Mouse (Mus musculus) bone marrow macrophage, adult 2 months (primary cell): ENCODE results near the gene Fcamr. TPM values are rescaled to one million over a fixed set of nuclear protein-coding genes. Genes with fewer than 3 reads are reported as not detected.

ENCODE experiments used
- H3K27ac ChIP-seq: 2 replicates; pipeline ENCODE4 v1.5.1; 2012; ENCODE audit warnings: low read depth, low read length; ENCODE audit not compliant: insufficient read depth
- H3K4me1 ChIP-seq: 2 replicates; pipeline ENCODE4 v1.6.1; 2012; ENCODE audit warnings: low read length; ENCODE audit not compliant: control insufficient read depth, insufficient read depth
- H3K4me3 ChIP-seq: 2 replicates; pipeline ENCODE4 v1.5.1; 2012; ENCODE audit warnings: mild to moderate bottlenecking, low read length, moderate library complexity; ENCODE audit not compliant: insufficient read depth
- CTCF ChIP-seq: IDR thresholded peaks from 2 replicates; pipeline ENCODE4 v1.5.1; 2012; ENCODE audit warnings: low read depth, mild to moderate bottlenecking, low read length, moderate library complexity
- POLR2A ChIP-seq: IDR thresholded peaks from 2 replicates; pipeline ENCODE4 v1.6.1; 2012; ENCODE audit warnings: mild to moderate bottlenecking, low read depth, low read length, borderline replicate concordance
- polyA plus RNA-seq: library from polyadenylated mRNA; stranded (reverse); fragments of >200 nt; gene quantifications from 2 replicates; pipeline ENCODE4 v1.2.4, GENCODE M21; 2012; ENCODE audit not compliant: missing spikeins, insufficient read depth, insufficient read length

The Fcamr gene
- polyA plus RNA-seq, 1 experiment: not detected

DNA sequence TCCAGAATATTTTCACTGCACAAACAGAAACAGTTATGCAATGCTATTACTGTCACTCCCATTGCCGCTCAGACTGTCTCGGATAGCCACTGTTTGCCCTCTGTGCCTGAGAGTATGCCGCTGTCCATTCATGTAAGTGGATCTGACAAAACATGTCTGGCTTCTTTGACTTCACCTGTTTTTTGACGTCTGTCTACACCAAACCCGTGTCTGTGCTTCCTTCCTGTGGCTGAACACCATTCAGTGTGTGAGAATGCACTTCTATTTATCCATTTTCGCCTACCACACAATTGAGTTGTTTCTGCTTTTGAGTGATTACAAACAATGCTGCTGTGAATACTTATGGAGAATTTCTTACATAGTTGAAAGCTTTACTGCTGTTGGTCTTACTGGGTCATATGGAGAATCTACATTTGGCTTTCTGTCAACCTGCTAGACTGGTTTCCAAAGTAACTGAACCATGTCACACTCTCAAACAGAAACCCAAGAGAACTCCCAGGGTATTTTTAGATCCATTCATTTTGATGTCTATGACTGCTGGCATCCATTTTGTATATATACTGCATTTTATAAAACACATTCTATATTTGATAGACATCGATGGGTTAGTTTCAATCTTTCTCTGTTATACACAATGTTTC, 24.9 kb upstream of the Fcamr start:
- Histone ChIP-seq H3K27ac (no peak overlapping the region), H3K4me1 (no peaks in the 10 kb centered on the region), H3K4me3 (no peak overlapping the region)
- TF ChIP-seq CTCF (no peak), POLR2A (no peak)

DNA sequence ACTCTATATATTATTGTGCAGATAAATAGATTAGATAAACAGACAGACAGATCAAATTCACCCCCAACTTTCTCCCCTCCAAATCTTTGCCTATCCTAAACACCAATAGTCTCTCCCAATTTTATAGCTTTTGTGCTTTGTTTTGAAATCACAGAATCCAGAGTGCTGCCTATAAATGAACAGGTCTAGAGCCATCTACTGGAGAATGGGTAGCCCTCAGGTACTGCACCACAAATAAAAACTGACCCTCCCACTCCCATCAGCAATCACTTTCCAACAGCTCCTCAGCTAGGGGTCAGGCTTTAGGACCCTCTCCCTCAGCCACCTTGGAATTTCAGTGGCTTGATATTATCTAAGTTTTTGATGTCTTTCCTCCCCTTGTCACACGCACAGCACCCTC, 24.1 kb upstream of the Fcamr start:
- Histone ChIP-seq H3K4me3 (no peak overlapping the region), H3K4me1 (no peaks in the 10 kb centered on the region), H3K27ac (no peak overlapping the region)
- TF ChIP-seq CTCF (no peak), POLR2A (no peak)

DNA sequence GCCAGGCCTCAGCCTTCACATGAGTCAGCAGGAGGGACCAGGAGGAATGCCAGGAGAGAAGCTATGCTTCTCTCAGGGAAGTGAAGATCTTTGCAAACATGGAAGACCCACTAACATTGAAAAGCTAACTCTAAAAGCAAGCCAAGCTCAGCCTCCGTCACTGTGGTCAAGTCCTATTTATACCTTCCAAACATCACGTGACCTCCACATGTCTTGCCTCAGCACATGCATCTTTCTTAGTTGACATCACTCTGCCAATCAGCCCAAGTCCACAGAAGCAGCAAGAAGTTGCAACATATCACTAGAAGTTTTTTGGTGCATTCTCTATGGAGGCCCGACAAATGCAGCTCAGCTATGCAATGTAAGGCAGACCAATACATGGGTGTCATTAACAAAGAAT, 20.8 kb upstream of the Fcamr start:
- Histone ChIP-seq H3K27ac (no peak overlapping the region), H3K4me3 (no peak overlapping the region), H3K4me1 (no peaks in the 10 kb centered on the region)
- TF ChIP-seq CTCF (no peak), POLR2A (no peak)

DNA sequence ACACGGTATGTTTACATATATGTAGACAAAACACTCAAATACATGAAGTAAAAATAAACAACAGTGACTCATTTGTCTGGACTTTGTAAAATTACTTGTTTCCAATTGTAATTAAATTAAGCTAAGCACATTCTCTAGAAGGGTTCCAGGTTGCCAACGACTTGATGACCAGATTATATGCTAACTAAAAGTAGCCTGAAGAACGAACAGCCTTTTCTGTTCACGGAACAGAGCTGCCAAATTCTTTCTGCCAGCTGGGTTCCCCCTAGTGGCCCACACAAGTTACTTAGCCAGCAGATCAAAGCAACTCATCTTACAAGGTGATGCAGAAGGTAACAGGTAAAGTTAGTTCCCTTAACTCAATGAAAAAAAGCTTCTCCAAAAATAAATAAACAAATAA, 16.6 kb upstream of the Fcamr start:
- Histone ChIP-seq H3K4me3 (no peak overlapping the region), H3K27ac (no peak overlapping the region), H3K4me1 (no peaks in the 10 kb centered on the region)
- TF ChIP-seq CTCF (no peak), POLR2A (no peak)

DNA sequence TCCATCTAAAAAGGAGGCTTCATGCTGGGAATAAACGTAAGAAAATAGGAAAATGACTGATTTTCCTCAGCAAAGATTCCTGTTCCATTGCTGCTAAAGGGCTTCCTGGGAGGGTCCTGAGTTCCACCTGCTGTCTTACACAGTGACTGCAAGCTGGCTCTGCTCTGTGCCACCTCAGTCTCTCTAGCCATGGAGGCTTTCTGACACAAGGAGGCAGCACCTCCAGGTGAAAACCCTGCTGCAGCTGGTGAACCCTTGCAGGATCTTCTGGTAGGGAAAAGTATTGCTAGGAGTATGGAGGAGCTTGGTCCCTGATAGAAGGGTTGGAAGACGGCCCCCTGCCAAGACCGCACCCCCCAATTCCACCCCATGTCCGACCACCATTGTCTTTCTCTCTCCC, 13.7 kb upstream of the Fcamr start:
- Histone ChIP-seq H3K27ac (no peak overlapping the region), H3K4me1 (no peaks in the 10 kb centered on the region), H3K4me3 (no peak overlapping the region)
- TF ChIP-seq POLR2A: no peak

DNA sequence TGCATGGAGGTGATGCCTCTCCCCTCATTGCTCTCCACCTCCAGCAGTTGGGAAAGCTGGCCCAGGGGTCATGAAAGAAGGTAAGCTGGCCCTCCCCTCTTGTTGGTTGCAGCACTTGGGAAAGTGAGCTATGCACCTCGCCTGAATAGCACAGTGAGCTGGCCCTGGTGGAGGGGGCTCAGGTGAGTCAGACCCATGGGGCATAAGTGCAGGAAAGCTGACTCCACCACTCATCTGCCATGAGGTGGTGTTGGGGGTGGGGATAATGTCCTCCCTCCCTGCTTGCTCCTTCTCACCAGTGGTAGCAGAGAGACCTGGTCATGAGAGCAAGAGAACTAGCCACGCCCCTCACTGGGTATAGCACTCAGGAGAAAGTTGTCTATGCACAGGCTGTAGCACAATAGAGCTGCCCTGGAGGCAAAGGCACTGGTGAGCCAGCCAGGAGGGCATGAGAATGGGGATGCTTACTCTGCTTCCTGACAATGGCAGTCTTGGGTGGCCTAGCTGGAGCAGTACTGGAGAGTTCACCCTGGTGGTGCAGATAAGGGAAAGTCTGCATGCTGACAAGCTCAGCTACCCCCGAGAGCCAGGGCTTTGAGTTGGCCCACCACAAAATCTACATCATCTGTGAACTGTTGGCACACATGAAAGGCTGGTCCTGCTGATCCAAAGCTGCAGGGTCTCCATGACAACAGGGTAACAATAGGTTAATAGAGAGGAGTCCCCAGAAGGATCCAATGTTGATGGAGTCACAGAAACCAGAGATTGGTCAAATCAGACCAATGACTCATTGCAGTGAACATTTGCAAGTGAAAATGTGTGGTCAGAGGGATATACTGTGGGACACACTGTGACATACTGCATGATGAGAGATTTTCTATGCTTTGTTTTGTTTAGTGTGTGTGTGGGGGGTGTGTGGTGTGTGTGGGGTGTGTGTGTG, 10.9 kb upstream of the Fcamr start:
- H3K4me1 ChIP-seq: no peaks in the 10 kb centered on the region
- no peak overlapping the region for H3K27ac ChIP-seq
- no peak for TF ChIP-seq POLR2A
- no peak for TF ChIP-seq CTCF
- no peak overlapping the region for H3K4me3 ChIP-seq

DNA sequence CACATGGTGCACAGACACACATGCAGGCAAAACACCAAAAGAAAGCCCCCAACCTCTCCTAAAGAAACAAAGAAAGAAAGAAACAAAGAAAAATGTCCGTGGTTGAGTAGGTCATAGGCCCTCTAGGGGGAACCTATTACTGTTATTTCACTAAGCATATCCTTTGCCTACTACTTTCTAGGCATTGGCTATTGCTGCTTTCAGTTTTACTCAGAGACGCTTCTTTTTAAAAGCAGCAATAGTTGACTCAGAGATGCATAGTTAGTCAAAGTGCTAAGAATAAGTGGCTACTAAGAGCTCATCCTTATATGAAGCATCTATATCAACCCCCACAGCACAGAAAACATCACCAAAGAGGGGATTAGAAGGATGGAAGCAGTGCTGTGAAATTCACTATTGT, 5.4 kb upstream of the Fcamr start:
- no peaks in the 10 kb centered on the region for H3K4me1 ChIP-seq
- no peak overlapping the region for H3K27ac ChIP-seq
- no peak overlapping the region for H3K4me3 ChIP-seq
- no peak for TF ChIP-seq POLR2A
- no peak for TF ChIP-seq CTCF

DNA sequence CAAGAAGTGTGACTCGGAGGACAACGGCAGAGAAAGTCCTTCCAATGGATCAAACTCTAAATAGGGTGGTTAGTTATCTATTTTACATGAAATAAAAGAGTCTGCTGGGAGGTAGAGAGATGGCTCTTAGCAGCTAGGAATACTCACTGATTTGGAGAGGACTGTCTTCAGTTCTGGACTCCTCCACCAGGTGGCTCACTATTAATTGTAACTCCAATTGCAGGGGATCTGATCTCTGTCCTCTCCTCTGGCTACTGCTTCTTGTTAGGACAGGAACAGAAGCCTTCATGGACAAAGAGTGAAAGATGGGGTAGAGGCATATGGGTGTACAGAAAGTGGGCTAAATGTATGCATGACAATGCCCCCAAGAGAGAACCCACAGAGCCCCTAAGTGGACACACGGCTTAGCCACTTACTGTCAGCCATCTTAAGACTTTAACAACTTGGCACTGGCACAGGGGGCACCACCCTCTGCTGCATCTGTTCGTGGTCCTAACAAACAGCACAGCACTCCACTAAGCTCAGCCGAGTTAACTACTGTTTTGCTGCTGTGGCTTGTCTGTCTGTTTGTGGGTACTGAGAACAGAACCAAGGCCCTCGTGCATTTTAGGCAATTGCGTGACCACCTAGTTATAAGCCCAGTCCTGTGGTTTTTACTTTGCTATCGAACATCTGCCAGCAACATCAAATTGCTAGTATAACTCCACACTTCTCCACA, 3.6 kb upstream of the Fcamr start:
- TF ChIP-seq CTCF: no peak
- TF ChIP-seq POLR2A: no peak
- no peak overlapping the region for H3K4me3 ChIP-seq
- no peaks in the 10 kb centered on the region for H3K4me1 ChIP-seq
- H3K27ac ChIP-seq: no peak overlapping the region

DNA sequence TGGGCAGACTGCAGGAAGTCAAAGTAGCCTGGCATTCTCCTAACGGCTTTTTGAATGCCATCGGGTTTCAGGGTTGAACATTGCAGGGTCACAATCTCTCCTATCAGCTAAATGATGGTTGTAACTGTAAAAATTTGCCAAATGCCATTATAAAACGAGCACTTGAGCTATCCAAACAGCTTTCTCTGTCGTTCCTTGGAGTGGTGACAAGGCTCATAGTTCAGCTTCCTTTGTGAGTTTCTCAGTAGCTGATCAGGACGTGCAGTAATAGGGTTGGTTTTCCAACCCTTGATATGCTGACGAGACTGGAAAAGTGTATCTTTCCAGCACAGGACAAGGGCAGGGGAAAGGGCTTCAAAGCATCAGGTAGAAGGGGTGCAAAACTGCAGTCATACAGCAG, 2.7 kb upstream of the Fcamr start:
- no peak overlapping the region for H3K27ac ChIP-seq
- TF ChIP-seq CTCF (no peak), POLR2A (no peak)
- no peak overlapping the region for H3K4me3 ChIP-seq
- H3K4me1 ChIP-seq: no peaks in the 10 kb centered on the region

DNA sequence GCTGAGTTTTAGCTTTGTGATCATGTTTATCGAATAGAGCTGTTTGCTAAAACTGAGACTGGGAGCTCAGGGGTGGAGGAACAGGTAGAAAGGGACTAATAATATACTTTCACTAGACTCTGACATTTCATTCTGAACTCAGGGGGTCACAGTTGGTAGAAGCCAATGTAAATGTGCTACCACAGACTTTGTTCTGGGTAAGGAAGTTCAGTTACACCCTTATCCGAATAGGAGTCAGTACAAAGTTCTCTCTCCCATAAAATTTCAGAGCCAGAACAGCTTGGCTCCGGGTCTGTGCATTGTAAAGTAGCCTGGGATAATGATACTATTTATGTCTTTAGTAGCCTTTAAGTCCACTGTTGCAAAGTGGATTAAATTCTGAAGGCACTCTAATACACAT, 2.2 kb upstream of the Fcamr start:
- TF ChIP-seq CTCF (no peak), POLR2A (no peak)
- H3K4me1 ChIP-seq: no peaks in the 10 kb centered on the region
- H3K4me3 ChIP-seq: no peak overlapping the region
- H3K27ac ChIP-seq: no peak overlapping the region
